Mouse (Mus musculus): ENCODE data around the gene Opn1sw.

GRCm38 (mm10) chr6:29397575-29397974 lies 9.3 kb upstream of the Opn1sw start:
- TF ChIP-seq TAL1 (IDR thresholded peaks at IDR 0.05; ENCODE audit: low read length) (no peak), GATA1 (IDR thresholded peaks at IDR 0.05; ENCODE audit: low read length) (no peak)
